Mouse (Mus musculus) stomach, embryonic 14.5 days (tissue): ENCODE results near the gene Oprd1. TPM values are rescaled to one million over a fixed set of nuclear protein-coding genes. Genes with fewer than 3 reads are reported as not detected.

Experiments used
- ATAC-seq: fragments of 200-750 bp; cut with Nextera tagmentation; 2 replicates; pipeline ENCODE4 v1.8.0; 2017; ENCODE audit warnings: low read depth, moderate TSS enrichment; ENCODE audit not compliant: insufficient number of reproducible peaks, insufficient read depth, low FRiP score
- H3K27ac ChIP-seq: fragments of 300-500 bp; sonication (generic); 2 replicates; pipeline ENCODE4 v1.5.1; 2014; ENCODE audit warnings: mild to moderate bottlenecking, low read length, moderate library complexity, mixed read lengths
- H3K27me3 ChIP-seq: fragments of 300-500 bp; sonication (generic); 2 replicates; pipeline ENCODE4 v1.6.1; 2014; ENCODE audit warnings: low read length, control low read depth, mixed read lengths; ENCODE audit not compliant: control insufficient read depth, insufficient read depth
- H3K36me3 ChIP-seq: fragments of 300-500 bp; sonication (generic); 2 replicates; pipeline ENCODE4 v1.6.1; 2014; ENCODE audit warnings: mild to moderate bottlenecking, control low read depth, low read length, moderate library complexity, mixed read lengths; ENCODE audit not compliant: control insufficient read depth, insufficient read depth
- H3K4me1 ChIP-seq: fragments of 300-500 bp; sonication (generic); 2 replicates; pipeline ENCODE4 v1.6.1; 2014; ENCODE audit warnings: low read length, control low read depth, mixed read lengths; ENCODE audit not compliant: control insufficient read depth, insufficient read depth
- H3K4me2 ChIP-seq: fragments of 300-500 bp; sonication (generic); replicated peaks from 2 replicates; pipeline ENCODE4 v1.6.1; 2014; ENCODE audit warnings: low read depth, low read length, control low read depth
- H3K4me3 ChIP-seq: fragments of 300-500 bp; sonication (generic); 2 replicates; pipeline ENCODE4 v1.5.1; 2014; ENCODE audit warnings: low read depth, low read length, control low read depth
- H3K9ac ChIP-seq: fragments of 300-500 bp; sonication (generic); replicated peaks from 2 replicates; pipeline ENCODE4 v1.6.1; 2014; ENCODE audit warnings: low read depth, mild to moderate bottlenecking, control low read depth, low read length, moderate library complexity, mixed read lengths
- H3K9me3 ChIP-seq: fragments of 300-500 bp; sonication (generic); 2 replicates; pipeline ENCODE4 v1.6.1; 2016; ENCODE audit warnings: low read depth, low read length, control low read depth; ENCODE audit not compliant: control insufficient read depth
- WGBS: fragments of 180-500 bp; shearing (Covaris S2); extraction: QIAGEN DNeasy Blood & Tissue Kit; methylation state at CpG from one replicate; pipeline ENCODE4 v1.1.7; 2014; 5-methylcytosine and 5-hydroxymethylcytosine counted together
- polyA plus RNA-seq: library from polyadenylated mRNA; unstranded; fragments of >200 nt; fragmentation: Nextera tagmentation; extraction: Ambion mirVana; gene quantifications from 2 replicates; pipeline ENCODE4 v1.2.1, GENCODE M21; 2014

Gene Oprd1
- polyA plus RNA-seq, 1 experiment from 2014 or later: 0.07 TPM

- peak within 1 kb of the TSS; percentile 89 for H3K4me2 ChIP-seq
- H3K27ac ChIP-seq: peak within 1 kb of the TSS; percentile 39; the same call in 1 of the 2 replicates
- H3K4me1 ChIP-seq: 0 out of 2 replicates have a peak, but pooled peaks cover 2% of the 10 kb centered on the region
- no peaks in the 10 kb centered on the region for H3K36me3 ChIP-seq
- H3K4me3 ChIP-seq: peak within 1 kb of the TSS; percentile 54
- no peaks in the 10 kb centered on the region for H3K27me3 ChIP-seq
- H3K9ac ChIP-seq: peak within 1 kb of the TSS; percentile 50
- ATAC-seq: peak; percentile 93
- WGBS: 2% methylated on average over 46 of the region's 47 CpGs
- H3K9me3 ChIP-seq: no peaks in the 10 kb centered on the region
Observed at GRCm38 (mm10) chr4:132074933-132075769, 69.1 kb downstream of the Oprd1 start, which contains the start of gene Epb41. Epb41 (minus strand) TSS chr4:132075321.

GRCm38 (mm10) chr4:132074077-132074932 lies 70.0 kb downstream of the Oprd1 start, which contains the start of gene Gm10300:
Gm10300 (plus strand) TSS chr4:132074697.
- Histone ChIP-seq H3K27ac (peak within 1 kb of the TSS; percentile 39; the same call in 1 of the 2 replicates), H3K4me3 (peak within 1 kb of the TSS; percentile 54), H3K36me3 (no peaks in the 10 kb centered on the region), H3K9ac (peak within 1 kb of the TSS; percentile 50), H3K4me1 (no peaks in the 10 kb centered on the region), H3K9me3 (no peaks in the 10 kb centered on the region), H3K4me2 (peak within 1 kb of the TSS; percentile 89), H3K27me3 (no peaks in the 10 kb centered on the region)
- ATAC-seq: no peak
- WGBS: under 1% methylated on average over 42 of the region's 42 CpGs

GRCm38 (mm10) chr4:132072946-132073345 lies 71.3 kb downstream of the Oprd1 start:
- Histone ChIP-seq H3K36me3 (no peaks in the 10 kb centered on the region), H3K27me3 (no peaks in the 10 kb centered on the region), H3K9ac (no peak overlapping the region), H3K4me1 (no peaks in the 10 kb centered on the region), H3K9me3 (no peaks in the 10 kb centered on the region), H3K4me2 (no peak overlapping the region), H3K4me3 (no peak overlapping the region), H3K27ac (no peak overlapping the region)
- no peak for ATAC-seq
- 79% methylated on average over 6 of the region's 6 CpGs for WGBS

- no peak overlapping the region for H3K27ac ChIP-seq
- no peak for ATAC-seq
- no peaks in the 10 kb centered on the region for H3K9me3 ChIP-seq
- H3K4me3 ChIP-seq: no peak overlapping the region
- no peak overlapping the region for H3K9ac ChIP-seq
- H3K27me3 ChIP-seq: no peaks in the 10 kb centered on the region
- WGBS: 84% methylated on average over 3 of the region's 3 CpGs
- H3K4me2 ChIP-seq: no peak overlapping the region
- no peaks in the 10 kb centered on the region for H3K36me3 ChIP-seq
- no peaks in the 10 kb centered on the region for H3K4me1 ChIP-seq
Observed at GRCm38 (mm10) chr4:132072156-132072555, 72.1 kb downstream of the Oprd1 start.

- no peak overlapping the region for H3K4me2 ChIP-seq
- H3K9ac ChIP-seq: no peak overlapping the region
- no peaks in the 10 kb centered on the region for H3K9me3 ChIP-seq
- H3K36me3 ChIP-seq: no peaks in the 10 kb centered on the region
- no peak overlapping the region for H3K4me3 ChIP-seq
- H3K27me3 ChIP-seq: no peaks in the 10 kb centered on the region
- no peak for ATAC-seq
- 94% methylated on average over 2 of the region's 2 CpGs for WGBS
- no peaks in the 10 kb centered on the region for H3K4me1 ChIP-seq
- no peak overlapping the region for H3K27ac ChIP-seq
Observed at GRCm38 (mm10) chr4:132071674-132072073, 72.6 kb downstream of the Oprd1 start.

GRCm38 (mm10) chr4:132067938-132068235 lies 76.4 kb downstream of the Oprd1 start:
- 55% methylated on average over 2 of the region's 2 CpGs for WGBS
- Histone ChIP-seq H3K4me2 (no peak overlapping the region), H3K9me3 (no peaks in the 10 kb centered on the region), H3K27me3 (no peaks in the 10 kb centered on the region), H3K4me1 (no peaks in the 10 kb centered on the region), H3K27ac (no peak overlapping the region), H3K36me3 (no peaks in the 10 kb centered on the region), H3K4me3 (no peak overlapping the region), H3K9ac (no peak overlapping the region)
- no peak for ATAC-seq

- H3K9ac ChIP-seq: no peak overlapping the region
- WGBS: 77% methylated on average over 14 of the region's 14 CpGs
- no peak overlapping the region for H3K27ac ChIP-seq
- no peak overlapping the region for H3K4me2 ChIP-seq
- H3K27me3 ChIP-seq: no peaks in the 10 kb centered on the region
- H3K36me3 ChIP-seq: no peaks in the 10 kb centered on the region
- H3K4me3 ChIP-seq: no peak overlapping the region
- H3K9me3 ChIP-seq: no peaks in the 10 kb centered on the region
- no peaks in the 10 kb centered on the region for H3K4me1 ChIP-seq
- ATAC-seq: peak; percentile 34; the same call in 1 of the 2 replicates
Observed at GRCm38 (mm10) chr4:132067112-132067937, 77.0 kb downstream of the Oprd1 start.
